Mouse (Mus musculus) 3134 (cell line): ENCODE measurements around the gene E2f2.

Source experiments
- DNase-seq: peaks from one replicate; pipeline ENCODE4 v3.0.0-alpha.2; 2011; ENCODE audit warnings: low spot score; ENCODE audit not compliant: insufficient read length; ENCODE audit errors: extremely low read depth

Gene E2f2

GRCm38 (mm10) chr4:136239622-136240021, 67.4 kb downstream of the E2f2 start:
- DNase-seq = peak; percentile 32

DNA sequence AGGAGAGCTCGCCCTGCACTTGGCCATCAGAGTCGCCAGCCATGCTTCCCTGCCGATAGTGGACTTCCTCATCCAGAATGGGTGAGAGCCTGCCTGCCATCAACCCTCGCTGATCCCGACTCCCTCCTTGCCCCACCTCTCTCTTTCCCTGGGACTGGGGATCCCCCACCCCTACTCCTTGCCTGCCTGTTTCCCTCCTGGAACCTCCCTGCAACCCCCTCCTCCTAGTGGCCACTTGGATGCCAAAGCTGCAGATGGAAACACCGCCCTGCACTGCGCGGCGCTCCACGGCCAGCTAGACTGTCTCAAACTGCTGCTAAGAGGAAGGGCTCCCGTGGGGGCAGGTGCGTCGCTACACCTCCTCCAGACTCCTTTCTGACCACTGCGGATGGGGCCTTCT, 67.9 kb downstream of the E2f2 start:
- DNase-seq = no peak

DNA sequence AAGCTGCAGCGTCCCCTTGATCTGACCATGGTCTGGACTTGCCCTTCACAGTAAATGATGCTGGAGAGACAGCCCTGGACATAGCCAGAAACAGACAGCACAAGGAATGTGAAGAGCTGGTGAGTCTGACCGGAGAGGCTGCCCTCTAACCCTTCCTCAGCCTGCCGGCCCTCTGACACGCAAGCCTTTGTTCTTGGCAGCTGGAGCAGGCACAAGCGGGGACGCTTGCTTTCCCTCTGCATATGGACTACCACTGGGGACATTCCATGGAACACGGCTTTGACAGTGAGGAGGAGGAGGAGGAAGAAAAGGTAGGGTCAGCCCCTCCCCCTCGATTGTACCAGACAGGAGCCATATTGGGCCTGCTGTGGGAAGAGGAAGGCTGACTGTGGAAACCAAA, 68.8 kb downstream of the E2f2 start:
- no peak for DNase-seq

GRCm38 (mm10) chr4:136242065-136242703, 70.0 kb downstream of the E2f2 start:
- DNase-seq = no peak

- DNase-seq = no peak
Measured at GRCm38 (mm10) chr4:136242728-136243127, 70.5 kb downstream of the E2f2 start.

GRCm38 (mm10) chr4:136244208-136244607, 72.0 kb downstream of the E2f2 start:
- no peak for DNase-seq
